Mouse (Mus musculus): Measurements from ENCODE around the gene Gm20906. TPM values are rescaled to one million over a fixed set of nuclear protein-coding genes. Genes with fewer than 3 reads are reported as not detected.
"Not testable (repeated sequence)": the region's sequence is repeated elsewhere in the genome, so short reads cannot be mapped to it uniquely, and the experiment has no call there.

The Gm20906 gene
- not detected in 2 replicates for polyA plus RNA-seq (2016; fragmentation: Nextera tagmentation; extraction: Ambion mirVana)

GRCm38 (mm10) chrY:87550666-87551065 lies at the start of gene Gm20906:
TSS of gene Gm20906 (plus strand) at chrY:87550966.
- H3K4me3 ChIP-seq; H3K9ac ChIP-seq; H3K9me3 ChIP-seq (replicated peaks); ATAC-seq (ENCODE audit: low FRiP score); H3K36me3 ChIP-seq; H3K4me2 ChIP-seq (replicated peaks); H3K27me3 ChIP-seq; H3K4me1 ChIP-seq; H3K27ac ChIP-seq: not testable (repeated sequence)
- WGBS: no CpG with 5 or more reads among the region's 6 CpGs

Measured in hindbrain, embryonic 12.5 days (tissue).